ENCODE assay signal across 10 mouse cellular contexts in the genomic region with DNA sequence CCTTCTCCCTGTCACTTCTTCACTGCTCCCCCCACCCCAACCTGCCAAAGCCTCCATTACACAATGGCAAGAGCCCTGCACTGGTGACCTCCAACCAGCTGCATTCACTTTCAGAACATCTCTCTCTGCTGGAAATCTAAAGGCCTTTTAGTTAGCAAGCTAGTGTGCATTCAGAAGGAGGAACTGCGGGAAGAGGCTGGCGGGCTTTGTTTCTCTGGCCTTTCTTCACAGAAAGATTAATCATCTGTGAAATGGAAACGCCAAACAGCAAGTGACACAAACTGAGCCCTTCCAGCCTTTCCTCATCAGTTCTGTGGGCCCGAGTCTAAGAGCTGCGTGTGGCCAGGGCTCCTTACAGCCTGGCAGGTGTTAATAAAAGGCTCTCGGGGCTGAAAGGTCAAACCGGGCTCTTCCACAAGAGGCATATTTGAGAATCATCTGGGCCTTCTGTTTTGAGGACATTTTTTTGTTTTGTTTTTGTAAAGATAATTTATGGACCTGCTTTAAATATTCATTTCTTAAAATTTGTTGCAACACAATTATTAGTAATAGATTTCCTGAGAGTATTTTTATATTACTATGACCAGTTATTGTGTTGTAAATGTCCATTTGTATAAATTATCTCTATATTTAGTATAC.
A peak's percentile ranks its signal among the peaks of the same experiment; 100 is the strongest.
DNase-seq lines count a peak whose midpoint lies in the region; ATAC-seq and TF ChIP-seq lines count a peak whose summit lies in the region.
"Had no signal": no experiment of that assay in that cellular context is flagged by ENCODE, and none has a peak within 500 bp of the region (broad histone marks: within the 10 kb centered on the region; RNA-seq: fewer than 3 reads in every experiment).

No protein-coding gene starts in this region.

- H3K4me3 ChIP-seq in midbrain, embryonic 10.5 days: no peak overlapping the region
- H3K4me3 ChIP-seq in midbrain, embryonic 16.5 days (ENCODE audit: low read depth, low read length): no peak overlapping the region
- no peak overlapping the region for H3K4me3 ChIP-seq in forebrain, embryonic 13.5 days
- no peak overlapping the region for H3K4me3 ChIP-seq in stomach, postnatal 0 days (ENCODE audit: low read depth, low read length)
- H3K4me3 ChIP-seq: lung, embryonic 15.5 days had no signal

- peaks cover 44% of the 10 kb centered on the region for H3K4me1 ChIP-seq in midbrain, embryonic 10.5 days
- peaks cover 7% of the 10 kb centered on the region for H3K4me1 ChIP-seq in midbrain, embryonic 16.5 days (ENCODE audit: control insufficient read depth, insufficient read depth, low read length)
- peaks cover 12% of the 10 kb centered on the region for H3K4me1 ChIP-seq in forebrain, embryonic 13.5 days
- H3K4me1 ChIP-seq in stomach, postnatal 0 days (replicated peaks; ENCODE audit: control insufficient read depth, insufficient read depth): no peaks in the 10 kb centered on the region
- H3K4me1 ChIP-seq: lung, embryonic 15.5 days had no signal

- no peak for ATAC-seq in midbrain, embryonic 16.5 days
- peak; percentile 65; the same call in 1 of the 2 replicates for ATAC-seq in forebrain, embryonic 13.5 days
- no peak for ATAC-seq in stomach, postnatal 0 days (ENCODE audit: low FRiP score, low TSS enrichment)

- peaks cover 7% of the 10 kb centered on the region; the same call in 1 of the 2 replicates for H3K27me3 ChIP-seq in midbrain, embryonic 10.5 days (ENCODE audit: low read depth, poor library complexity, severe bottlenecking)
- H3K27me3 ChIP-seq in midbrain, embryonic 16.5 days (ENCODE audit: control insufficient read depth, insufficient read depth, low read depth, low read length): no peaks in the 10 kb centered on the region
- H3K27me3 ChIP-seq in forebrain, embryonic 13.5 days: no peaks in the 10 kb centered on the region
- H3K27me3 ChIP-seq in stomach, postnatal 0 days (ENCODE audit: control insufficient read depth, insufficient read depth, low read length): no peaks in the 10 kb centered on the region
- H3K27me3 ChIP-seq: lung, embryonic 15.5 days had no signal

- TF ChIP-seq CTCF in stomach, postnatal 0 days (IDR thresholded peaks at IDR 0.05; ENCODE audit: low read depth): no peak

- peak; percentile 78 for DNase-seq in midbrain, embryonic 10.5 days (ENCODE audit: low spot score)
- DNase-seq in mesoderm, embryonic 11.5 days (ENCODE audit: low read depth, low spot score): peak; percentile 75
- DNase-seq in adrenal gland, postnatal 4 days (ENCODE audit: low spot score in 2 of 2): no peak
- DNase-seq in layer of hippocampus, postnatal 25 days (ENCODE audit: extremely low spot score in 1 of 2, low spot score in 1 of 2): no peak
- no peak for DNase-seq in stomach, postnatal 0 days (ENCODE audit: low spot score)
- DNase-seq in left cerebral cortex, adult 18-20 months (ENCODE audit: low spot score in 2 of 2): no peak
- DNase-seq: adrenal gland, postnatal 14 days had no signal

- WGBS in midbrain, embryonic 10.5 days: 16% methylated on average over 7 of the region's 7 CpGs
- 9% methylated on average over 7 of the region's 7 CpGs for WGBS in midbrain, embryonic 16.5 days
- WGBS in forebrain, embryonic 13.5 days: 2% methylated on average over 7 of the region's 7 CpGs
- 46% methylated on average over 7 of the region's 7 CpGs for WGBS in stomach, postnatal 0 days

- H3K9ac ChIP-seq in midbrain, embryonic 16.5 days (ENCODE audit: low read depth, low read length): no peak overlapping the region
- no peak overlapping the region for H3K9ac ChIP-seq in forebrain, embryonic 13.5 days
- no peak overlapping the region for H3K9ac ChIP-seq in stomach, postnatal 0 days (ENCODE audit: low read length)
- H3K9ac ChIP-seq: lung, embryonic 15.5 days had no signal

- peaks cover 2% of the 10 kb centered on the region; the same call in 1 of the 2 replicates for H3K36me3 ChIP-seq in midbrain, embryonic 10.5 days
- H3K36me3 ChIP-seq in midbrain, embryonic 16.5 days (ENCODE audit: control insufficient read depth, insufficient read depth, low read length): no peaks in the 10 kb centered on the region
- no peaks in the 10 kb centered on the region for H3K36me3 ChIP-seq in forebrain, embryonic 13.5 days (ENCODE audit: poor library complexity, severe bottlenecking)
- no peaks in the 10 kb centered on the region for H3K36me3 ChIP-seq in stomach, postnatal 0 days (ENCODE audit: control insufficient read depth, insufficient read depth, low read length)
- H3K36me3 ChIP-seq: lung, embryonic 15.5 days had no signal

- H3K27ac ChIP-seq in midbrain, embryonic 10.5 days (replicated peaks): peak overlapping the region; percentile 53; the same call in 1 of the 2 replicates
- H3K27ac ChIP-seq in midbrain, embryonic 16.5 days (ENCODE audit: low read length): no peak overlapping the region
- H3K27ac ChIP-seq in forebrain, embryonic 13.5 days: peak overlapping the region; percentile 84
- H3K27ac ChIP-seq in stomach, postnatal 0 days (replicated peaks): no peak overlapping the region
- H3K27ac ChIP-seq: lung, embryonic 15.5 days had no signal

- no peak overlapping the region for H3K4me2 ChIP-seq in midbrain, embryonic 16.5 days (ENCODE audit: low read length)
- 0 out of 2 replicates have a peak overlapping the region, but pooled peaks have one; percentile 10 for H3K4me2 ChIP-seq in forebrain, embryonic 13.5 days
- no peak overlapping the region for H3K4me2 ChIP-seq in stomach, postnatal 0 days (replicated peaks; ENCODE audit: low read depth)
- H3K4me2 ChIP-seq: lung, embryonic 15.5 days had no signal

- TF ChIP-seq EP300 in stomach, postnatal 0 days (optimal IDR thresholded peaks at IDR 0.05): no peak

- no peaks in the 10 kb centered on the region for H3K9me3 ChIP-seq in midbrain, embryonic 10.5 days (replicated peaks)
- H3K9me3 ChIP-seq in midbrain, embryonic 16.5 days (replicated peaks; ENCODE audit: control insufficient read depth, low read length, poor library complexity, severe bottlenecking): no peaks in the 10 kb centered on the region
- no peaks in the 10 kb centered on the region for H3K9me3 ChIP-seq in forebrain, embryonic 13.5 days (replicated peaks)
- H3K9me3 ChIP-seq in stomach, postnatal 0 days (ENCODE audit: control insufficient read depth, low read length): no peaks in the 10 kb centered on the region
- H3K9me3 ChIP-seq: lung, embryonic 15.5 days had no signal

Comparison
In these comparisons a context has a peak if more than half of its experiments do, and no peak if none do; other contexts are left out.
1. H3K27ac ChIP-seq: peak in midbrain, embryonic 10.5 days (single experiment) and forebrain, embryonic 13.5 days (single experiment); none in midbrain, embryonic 16.5 days (single experiment) and stomach, postnatal 0 days (single experiment).
2. DNase-seq: peak in midbrain, embryonic 10.5 days (single experiment) and mesoderm, embryonic 11.5 days (single experiment); none in adrenal gland, postnatal 4 days (0 of 2), layer of hippocampus, postnatal 25 days (0 of 2), stomach, postnatal 0 days (single experiment) and left cerebral cortex, adult 18-20 months (0 of 2).